Mouse (Mus musculus): ENCODE results near the gene Tek. TPM values are rescaled to one million over a fixed set of nuclear protein-coding genes. Genes with fewer than 3 reads are reported as not detected.
"Not testable (repeated sequence)": the region's sequence is repeated elsewhere in the genome, so short reads cannot be mapped to it uniquely, and the experiment has no call there.

Tek gene
- 10 to 100 TPM in 1 of 2 experiments, 1 to 10 TPM in 1; 8.8 to 10.7 TPM for total RNA-seq (2021)
- long read RNA-seq, experiment 1, full-length matches to known transcripts, result 5 of 6 reads
- long read RNA-seq, experiment 1, partial matches to known transcripts, result 1 of 6 reads
- long read RNA-seq, experiment 1, other reads (novel, unspliced or antisense), result 0 of 6 reads
- long read RNA-seq, experiment 2, full-length matches to known transcripts, result 4 of 8 reads
- long read RNA-seq, experiment 2, partial matches to known transcripts, result 3 of 8 reads
- long read RNA-seq, experiment 2, other reads (novel, unspliced or antisense), result 1 of 8 reads

DNA sequence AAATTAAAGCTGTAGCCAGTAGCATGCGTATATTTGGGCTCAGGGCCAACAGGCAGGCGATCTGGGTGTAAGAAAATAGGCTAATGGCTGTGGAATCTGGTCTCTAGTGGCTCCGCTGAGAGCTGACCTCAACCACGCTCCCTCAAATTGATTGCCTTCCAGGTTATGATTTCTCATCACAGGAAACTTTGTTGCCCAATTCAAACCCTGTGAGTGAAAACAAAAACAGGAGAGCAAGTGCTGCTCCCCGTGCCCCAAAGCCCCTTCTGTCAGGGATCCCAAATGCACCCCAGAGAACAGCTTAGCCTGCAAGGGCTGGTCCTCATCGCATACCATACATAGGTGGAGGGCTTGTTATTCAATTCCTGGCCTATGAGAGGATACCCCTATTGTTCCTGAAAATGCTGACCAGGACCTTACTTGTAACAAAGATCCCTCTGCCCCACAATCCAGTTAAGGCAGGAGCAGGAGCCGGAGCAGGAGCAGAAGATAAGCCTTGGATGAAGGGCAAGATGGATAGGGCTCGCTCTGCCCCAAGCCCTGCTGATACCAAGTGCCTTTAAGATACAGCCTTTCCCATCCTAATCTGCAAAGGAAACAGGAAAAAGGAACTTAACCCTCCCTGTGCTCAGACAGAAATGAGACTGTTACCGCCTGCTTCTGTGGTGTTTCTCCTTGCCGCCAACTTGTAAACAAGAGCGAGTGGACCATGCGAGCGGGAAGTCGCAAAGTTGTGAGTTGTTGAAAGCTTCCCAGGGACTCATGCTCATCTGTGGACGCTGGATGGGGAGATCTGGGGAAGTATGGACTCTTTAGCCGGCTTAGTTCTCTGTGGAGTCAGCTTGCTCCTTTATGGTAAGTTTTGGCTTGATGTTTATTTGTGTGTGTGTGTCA lies at the start of gene Tek:
Gene Tek, plus strand, starts transcription at position 452 of the 894 bp plus-strand sequence.
- no peak for DNase-seq (ENCODE audit: low spot score in 2 of 2)

DNA sequence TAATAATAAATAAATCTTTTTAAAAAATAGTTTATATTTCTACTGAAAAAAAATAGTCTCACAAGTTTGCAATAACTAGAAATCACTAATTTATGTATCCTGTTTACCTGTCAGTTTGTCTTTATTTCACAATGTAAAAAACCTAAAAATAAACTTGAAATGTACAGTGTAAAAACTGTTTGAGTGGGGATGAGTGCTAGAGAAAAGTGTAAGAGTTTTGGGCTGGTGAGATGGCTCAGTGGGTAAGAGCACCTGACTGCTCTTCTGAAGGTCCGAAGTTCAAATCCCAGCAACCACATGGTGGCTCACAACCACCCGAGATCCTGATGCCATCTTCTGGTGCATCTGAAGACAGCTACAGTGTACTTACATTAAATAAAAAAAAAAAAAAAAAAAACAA lies 49.3 kb upstream of the Tek start:
- not testable (repeated sequence) for DNase-seq (ENCODE audit: low spot score in 2 of 2)

DNA sequence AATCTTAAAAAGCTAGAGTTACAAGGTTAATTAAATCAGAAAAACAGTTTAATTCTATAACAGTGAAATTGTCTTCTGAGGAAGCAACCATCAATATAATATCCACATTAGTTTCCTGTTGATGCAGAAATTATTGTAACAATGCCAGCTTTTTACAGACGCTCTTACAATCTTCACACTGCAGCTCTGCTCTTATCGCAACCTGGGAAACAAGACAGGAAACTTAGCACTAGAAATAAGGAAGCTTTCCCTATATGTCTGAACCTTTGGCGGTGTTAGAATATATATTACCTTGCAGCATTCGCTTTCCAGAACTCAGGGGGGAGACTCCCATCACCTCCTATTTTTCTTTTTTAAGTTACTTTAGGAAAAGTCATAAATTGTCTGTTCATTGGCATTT lies 48.0 kb upstream of the Tek start:
- DNase-seq (ENCODE audit: low spot score in 2 of 2), result no peak

DNA sequence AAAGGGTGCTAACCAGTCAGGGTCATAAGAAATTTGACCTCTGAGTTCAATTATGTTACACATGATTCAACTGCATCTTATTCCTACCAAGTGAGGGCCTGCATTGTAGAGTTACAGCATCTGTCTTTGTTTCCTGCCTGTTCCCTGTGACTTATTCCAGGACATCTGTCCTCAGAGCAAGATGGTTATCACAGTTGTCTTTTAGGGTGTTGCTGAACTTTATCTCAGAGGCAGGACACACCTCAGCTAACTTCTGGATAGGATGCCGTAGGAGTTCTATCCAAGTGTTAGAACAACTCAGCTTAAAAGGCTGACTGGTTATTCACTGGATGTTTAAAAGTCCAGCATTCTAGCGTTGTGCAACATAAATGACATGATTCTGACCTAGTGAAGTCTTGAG lies 46.9 kb upstream of the Tek start:
- no peak for DNase-seq (ENCODE audit: low spot score in 2 of 2)

DNA sequence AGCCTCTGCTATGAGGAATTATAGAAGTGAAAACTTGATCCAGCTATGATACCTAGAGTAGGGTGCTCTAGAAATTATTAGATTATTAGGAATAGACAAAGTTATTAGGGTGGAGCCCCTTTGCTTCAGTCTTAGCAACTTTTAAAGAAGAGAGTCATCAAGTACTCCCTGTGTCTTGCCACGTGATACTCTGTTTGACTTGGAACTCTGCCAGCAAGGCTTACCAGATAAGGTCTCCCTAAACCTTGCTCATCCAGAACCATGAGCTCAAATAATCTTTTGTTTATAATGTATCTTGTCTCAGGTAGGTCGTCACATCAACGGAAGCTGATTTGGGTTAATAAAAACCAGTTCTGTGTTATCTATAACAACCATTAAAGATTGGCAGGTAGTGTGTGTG lies 42.7 kb upstream of the Tek start:
- DNase-seq (ENCODE audit: low spot score in 2 of 2), result no peak

DNA sequence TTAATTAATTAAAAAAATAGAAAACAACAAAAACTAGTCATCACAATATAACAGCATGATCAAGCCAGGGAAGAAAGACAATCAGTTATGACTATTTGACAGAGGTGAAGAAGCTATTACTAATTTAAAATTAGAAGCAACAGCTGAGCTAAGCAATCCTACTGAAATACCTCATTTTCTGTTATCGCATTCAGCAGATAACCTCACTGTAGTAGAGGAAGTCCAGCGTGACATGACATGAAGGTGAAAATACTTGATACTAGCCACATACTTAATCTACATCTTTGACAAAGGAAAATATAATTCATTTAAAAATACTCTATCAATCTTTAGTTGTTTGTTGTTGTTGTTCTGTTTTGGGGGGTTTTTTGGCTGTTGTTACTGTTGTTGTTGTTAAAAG lies 28.1 kb upstream of the Tek start:
- no peak for DNase-seq (ENCODE audit: low spot score in 2 of 2)

DNA sequence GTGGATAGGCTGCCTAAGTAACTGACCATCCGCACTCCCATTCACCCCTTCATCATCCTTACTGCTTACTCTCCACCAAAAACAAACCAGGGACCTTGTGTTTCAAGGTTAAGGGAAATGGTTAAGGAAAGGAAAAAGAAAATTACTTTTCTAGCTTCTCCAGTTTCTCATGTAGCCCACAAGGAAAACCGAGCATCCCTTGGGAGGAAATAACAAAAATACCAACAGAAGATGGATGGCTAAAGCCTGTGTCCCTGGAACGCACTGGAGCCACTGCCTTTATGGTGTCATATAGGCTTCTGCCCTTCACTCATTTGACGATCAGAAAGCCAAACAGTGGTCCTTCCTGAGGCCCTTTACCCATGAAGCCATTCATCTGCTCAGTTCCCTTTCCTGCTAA lies 27.7 kb upstream of the Tek start:
- no peak for DNase-seq (ENCODE audit: low spot score in 2 of 2)

DNA sequence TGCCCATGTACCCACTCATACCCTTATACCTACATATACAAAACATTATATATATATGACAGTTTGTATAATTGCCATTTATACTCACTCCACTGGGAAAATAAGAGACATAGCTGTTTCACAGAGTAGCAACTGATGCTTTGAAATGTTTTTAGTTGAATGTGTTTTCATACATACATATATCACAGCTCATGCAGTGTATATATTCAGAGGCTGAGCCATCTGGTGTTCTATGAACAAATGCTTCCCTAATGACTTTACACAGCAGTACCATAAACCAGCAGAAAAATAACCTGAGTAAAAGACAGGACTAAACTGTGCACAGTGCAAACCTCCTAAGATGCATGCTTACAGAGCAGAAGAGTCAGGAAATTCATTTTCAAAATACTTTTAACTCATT lies 25.3 kb upstream of the Tek start:
- no peak for DNase-seq (ENCODE audit: low spot score in 2 of 2)

DNA sequence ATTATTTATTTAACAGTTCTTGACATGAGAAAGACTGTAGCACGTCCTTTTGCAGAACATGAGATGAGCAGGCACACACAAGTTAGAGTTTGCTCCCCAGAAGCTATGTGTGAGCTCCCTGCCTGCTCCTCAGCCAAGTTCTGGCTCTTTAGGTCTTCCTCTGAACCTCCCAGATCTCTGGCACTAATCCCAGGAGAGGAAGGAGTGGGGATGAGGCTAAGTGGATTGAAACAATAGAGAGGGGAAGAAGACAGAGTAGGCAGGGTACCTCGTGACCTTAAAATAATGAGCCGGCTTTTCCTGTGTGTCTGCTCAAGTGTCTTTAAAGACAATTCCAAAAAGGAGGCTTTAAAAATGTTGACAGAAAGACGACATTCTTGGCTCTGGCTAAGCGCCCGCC lies 23.9 kb upstream of the Tek start:
- no peak for DNase-seq (ENCODE audit: low spot score in 2 of 2)

DNA sequence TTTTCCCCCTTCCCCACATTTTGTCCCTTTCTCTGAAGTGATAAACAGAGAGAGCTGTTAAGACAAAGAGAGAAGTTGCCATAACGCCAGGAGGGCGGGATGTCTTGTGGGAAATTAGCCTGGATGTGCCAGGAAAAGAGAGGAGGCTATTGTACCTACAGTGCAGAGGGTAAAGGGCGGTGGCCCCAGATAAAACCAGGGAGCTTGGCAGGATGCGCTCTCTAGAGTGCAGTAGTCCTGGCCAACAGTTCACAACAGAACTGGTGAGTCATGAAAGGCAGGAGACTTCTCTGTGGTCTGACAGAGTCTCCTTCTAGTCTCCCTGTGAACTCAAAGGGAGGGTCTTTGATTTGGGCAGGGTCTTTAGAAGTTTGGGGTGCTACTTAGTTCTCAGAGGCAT lies 13.3 kb upstream of the Tek start:
- DNase-seq (ENCODE audit: low spot score in 2 of 2), result no peak

DNA sequence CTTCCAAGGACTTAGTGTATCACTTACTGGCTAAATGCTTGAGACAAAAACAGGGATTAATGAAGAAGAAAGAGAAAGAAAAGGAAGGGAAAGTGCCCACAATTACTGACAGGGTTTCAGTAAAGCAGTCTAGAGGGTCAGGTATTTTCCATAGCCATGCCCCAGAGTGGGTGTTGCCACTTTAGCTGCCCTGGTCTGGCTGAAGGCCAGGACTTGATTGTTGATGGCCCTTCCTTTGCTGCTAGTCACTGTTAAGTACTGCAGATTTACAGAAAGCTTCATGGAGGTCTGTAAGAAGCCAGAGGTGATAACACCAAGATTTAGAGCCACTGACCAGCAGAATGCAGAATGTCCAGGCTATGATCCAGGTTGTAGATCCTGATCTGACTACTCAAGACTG lies 6.4 kb upstream of the Tek start:
- no peak for DNase-seq (ENCODE audit: low spot score in 2 of 2)

DNA sequence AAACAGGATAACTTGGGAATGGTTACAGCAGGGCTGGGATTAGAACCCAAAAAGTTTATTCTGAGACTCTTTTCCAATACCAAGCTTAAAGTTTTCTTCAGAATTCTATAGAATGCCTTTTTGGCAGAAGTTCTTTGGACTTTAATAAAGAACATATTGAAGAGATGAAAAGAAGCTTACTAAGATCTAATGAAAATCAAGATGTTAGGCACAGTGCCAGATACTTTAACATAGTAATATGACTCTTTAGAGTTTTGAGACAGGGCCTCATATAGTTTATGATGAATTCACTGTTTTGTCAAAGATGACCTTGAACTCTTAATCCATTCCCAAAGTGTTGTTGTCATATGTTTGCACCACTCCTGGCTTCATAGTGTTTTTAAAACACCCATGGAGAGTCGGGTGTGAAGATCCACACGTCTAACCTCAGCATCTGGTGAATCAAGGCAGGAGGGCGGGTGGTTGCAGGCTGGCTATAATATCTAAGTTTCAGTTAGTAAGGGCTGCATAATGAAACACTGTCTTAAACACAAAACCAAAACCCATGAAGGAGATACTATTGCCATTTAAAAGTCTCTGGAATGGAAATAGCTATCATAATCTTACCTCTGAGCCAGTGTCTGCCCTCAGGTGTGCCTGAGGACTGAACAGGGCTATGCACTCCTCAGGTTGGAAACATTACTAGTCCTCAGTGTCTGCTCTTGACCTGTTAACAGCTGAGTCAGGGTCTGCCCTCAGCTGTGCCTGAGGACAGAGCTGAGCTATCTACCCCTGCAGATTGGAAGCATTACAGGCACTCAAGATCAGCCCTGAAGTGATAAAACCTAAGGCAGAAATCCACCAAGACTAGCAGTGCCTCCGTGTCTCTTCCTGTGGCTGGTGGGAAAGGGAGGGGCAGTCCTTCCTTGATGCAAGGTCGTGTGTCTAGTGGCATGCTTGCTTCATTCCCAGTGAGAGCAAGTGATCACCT lies 1.5 kb upstream of the Tek start:
- DNase-seq (ENCODE audit: low spot score in 2 of 2), result no peak

DNA sequence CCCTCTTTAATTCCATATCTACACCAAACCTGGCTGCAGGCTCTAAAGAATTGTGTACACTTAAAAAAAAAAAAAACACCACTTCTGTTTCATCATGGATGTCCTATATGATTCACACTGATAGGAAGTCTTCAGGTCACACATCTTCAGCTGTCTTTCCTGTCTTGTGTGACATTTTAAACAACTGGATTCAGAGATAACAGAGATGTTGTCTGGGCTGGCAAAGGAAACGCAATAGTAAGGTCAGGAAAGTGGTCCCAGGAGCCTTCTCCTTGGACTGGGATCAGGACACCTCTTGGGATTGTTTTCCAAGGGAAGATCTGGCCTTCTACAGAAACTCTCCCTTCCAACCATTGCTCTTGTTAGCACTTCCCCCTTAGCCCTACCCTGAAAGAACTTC lies 2.7 kb downstream of the Tek start:
- no peak for DNase-seq (ENCODE audit: low spot score in 2 of 2)

DNA sequence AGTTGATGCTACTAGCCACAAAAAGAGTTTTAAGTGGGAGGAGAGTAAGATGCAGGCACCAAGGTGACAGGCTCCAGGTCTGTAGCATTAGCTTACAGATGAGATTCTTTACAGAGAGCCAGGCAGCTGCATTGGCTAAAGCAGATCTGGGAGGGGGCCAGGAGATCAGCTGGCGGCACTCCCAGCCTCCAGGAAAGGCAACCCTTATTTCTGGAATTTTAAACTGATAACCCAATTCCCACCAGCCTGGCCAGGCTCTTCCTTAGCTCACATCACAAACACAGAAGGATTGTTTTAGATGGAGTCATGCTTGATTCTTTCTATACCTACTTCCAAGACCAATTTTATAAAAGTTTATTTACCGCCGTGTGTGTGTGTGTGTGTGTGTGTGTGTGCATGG lies 6.7 kb downstream of the Tek start:
- no peak for DNase-seq (ENCODE audit: low spot score in 2 of 2)

DNA sequence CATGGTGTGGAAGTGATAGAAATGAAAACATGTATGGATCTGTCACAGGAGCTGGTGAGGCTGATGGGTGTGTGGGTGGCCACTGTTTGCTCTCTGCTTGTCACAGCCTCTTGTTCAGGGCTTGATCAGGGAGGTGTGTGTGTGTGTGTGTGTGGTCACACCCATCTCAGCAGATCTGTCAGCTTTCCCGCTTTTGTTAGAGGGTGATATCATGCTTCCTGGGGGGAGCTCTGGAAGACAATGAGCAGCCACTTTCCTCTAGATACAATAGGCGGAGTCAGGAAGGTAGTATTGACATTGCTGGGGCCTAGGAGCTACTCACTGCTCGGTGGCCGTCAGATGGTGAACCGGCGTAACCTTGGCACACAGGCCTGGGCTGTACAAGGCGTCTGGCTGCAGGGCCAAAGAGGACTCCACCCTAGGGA lies 7.3 kb downstream of the Tek start:
- no peak for DNase-seq (ENCODE audit: low spot score in 2 of 2)

DNA sequence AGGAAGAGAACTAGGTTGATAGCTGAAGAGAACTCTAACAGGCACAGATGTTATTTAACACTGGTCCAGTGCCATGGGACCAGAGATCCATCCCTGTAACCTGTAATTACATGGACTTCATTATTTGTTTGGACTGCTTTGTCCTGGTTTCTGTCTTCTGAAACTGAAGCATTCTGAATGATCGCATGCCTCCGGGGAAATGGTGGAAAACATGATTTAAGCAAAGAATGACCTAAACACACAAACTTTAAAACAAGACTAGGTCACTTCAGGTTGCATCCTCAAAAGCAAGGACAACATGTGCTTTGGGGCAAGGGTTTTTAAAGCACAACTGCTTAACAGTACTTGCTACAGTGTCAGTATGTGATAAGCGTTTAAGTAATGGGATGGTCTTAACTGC lies 8.2 kb downstream of the Tek start:
- no peak for DNase-seq (ENCODE audit: low spot score in 2 of 2)

DNA sequence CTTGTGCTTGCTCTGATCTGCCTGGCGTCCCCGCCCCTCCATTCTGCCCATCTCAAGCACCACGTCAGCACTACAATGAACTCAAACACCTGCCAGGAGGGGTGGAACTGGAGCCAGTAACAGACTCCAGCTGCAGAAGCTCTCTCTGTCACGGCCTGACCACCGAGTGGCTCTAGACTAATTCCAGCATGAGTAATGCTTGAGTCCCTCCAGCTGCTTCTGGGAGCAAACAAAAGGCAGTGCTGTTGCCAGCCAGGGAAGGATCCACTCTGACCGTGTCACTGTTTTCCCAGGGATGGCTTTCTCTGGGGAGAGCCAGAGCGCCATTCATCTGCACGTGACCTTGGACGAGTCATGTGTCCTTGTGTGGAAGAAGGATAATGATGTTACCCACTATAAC lies 13.4 kb downstream of the Tek start:
- no peak for DNase-seq (ENCODE audit: low spot score in 2 of 2)

DNA sequence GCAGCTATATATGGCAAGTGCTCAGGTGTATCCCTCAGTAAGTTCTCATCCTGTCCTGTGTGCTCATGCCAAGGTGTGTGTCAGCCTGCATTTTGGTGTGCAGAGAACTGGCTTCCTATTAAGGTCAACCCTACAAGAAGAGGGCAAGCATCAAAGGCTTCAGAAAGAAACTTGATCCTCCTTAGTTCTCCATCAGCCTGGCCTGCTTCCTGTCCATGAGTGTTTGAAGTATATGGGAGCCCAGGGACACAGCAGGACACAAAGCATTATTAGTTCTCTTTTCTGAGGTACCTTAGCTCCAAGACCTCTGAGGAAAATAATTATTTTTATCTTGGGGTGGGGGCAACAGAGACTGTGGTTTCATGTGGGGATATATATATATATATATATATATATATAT lies 26.1 kb downstream of the Tek start:
- no peak for DNase-seq (ENCODE audit: low spot score in 2 of 2)

DNA sequence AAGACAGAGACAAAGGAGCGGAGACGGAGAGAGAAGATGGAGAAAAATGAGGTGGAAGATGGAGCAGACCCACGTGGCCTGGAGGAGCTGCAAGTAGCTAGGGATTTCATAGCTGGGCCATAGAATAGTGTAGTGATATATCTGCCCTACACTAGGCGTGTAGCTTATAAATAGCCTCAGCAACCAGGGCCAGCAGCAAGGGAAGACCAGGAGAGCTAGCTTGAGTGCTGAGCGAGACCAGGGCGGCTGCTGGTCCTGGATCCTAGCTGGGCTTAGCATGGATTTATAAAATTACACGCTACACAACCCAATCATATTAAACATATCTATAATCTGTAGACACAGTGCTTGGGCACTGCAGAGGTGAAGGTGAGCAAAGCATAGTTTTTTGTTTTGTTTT lies 27.1 kb downstream of the Tek start:
- DNase-seq (ENCODE audit: low spot score in 2 of 2), result no peak

DNA sequence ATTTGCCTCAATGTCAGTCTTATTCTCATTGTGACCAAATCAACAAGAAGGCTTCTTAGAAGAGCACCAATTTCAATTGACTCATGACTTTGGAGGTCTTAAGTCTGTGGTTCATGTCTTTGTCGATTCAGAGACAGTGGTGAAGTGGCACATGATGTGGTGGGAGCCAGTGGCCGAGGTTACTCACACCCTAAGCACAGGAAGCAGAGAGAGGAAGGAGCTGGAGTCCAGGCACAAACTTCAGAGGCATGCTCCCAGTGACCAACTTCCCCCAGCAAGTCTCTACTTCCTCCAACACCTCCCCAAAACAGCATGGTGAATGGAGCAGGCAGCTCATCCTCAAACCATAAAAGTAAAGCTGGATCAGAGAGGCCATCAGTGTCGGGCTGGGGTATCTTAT lies 29.5 kb downstream of the Tek start:
- DNase-seq (ENCODE audit: low spot score in 2 of 2), result no peak

DNA sequence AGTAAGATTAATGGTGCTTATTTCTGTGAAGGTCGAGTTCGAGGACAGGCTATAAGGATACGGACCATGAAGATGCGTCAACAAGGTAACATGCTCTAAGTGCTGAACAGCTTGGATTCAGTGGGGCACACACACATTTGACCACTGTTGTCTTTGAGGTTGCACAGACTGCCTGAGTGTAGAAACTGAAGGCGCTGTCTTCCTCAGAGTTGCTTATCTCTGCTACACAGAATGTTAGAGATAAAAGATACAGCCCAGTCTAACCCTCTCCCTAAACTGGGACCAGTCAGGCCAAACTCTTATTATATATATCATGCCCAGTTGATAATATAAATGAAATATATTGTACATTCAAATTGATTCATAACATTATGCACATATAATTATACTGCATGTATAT lies 42.0 kb downstream of the Tek start:
- DNase-seq (ENCODE audit: low spot score in 2 of 2), result no peak

DNA sequence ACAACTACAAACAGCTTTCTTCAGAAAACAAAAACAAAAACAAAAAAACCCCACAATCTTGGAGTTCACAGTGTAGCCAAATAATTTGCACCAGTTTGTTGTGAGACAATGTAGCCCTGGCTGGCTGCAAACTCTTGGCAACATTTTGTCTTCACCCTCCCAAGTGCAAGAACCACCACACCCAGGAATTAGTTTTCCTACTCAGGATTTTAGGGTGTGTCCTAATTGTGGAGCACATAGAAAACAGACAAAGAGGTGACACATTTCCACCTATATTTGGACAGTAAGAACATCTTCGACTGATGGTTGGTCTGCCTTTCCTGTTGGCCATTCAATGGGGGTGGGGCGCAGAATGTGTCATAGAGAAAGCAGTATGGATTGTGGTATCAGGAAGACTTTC lies 46.8 kb downstream of the Tek start:
- DNase-seq (ENCODE audit: low spot score in 2 of 2), result no peak

All from layer of hippocampus, postnatal 14 days (tissue).